Mouse (Mus musculus): ENCODE data around the gene Mrpl39. TPM values are rescaled to one million over a fixed set of nuclear protein-coding genes. Genes with fewer than 3 reads are reported as not detected.

Gene Mrpl39
- total RNA-seq (2014; fragmentation: Nextera tagmentation) (49.4 and 52.8 TPM in 2 replicates), total RNA-seq (2017) (57.3 and 62.0 TPM in 2 replicates), polyA plus RNA-seq (2012) (166 and 169 TPM in 2 replicates)

DNA sequence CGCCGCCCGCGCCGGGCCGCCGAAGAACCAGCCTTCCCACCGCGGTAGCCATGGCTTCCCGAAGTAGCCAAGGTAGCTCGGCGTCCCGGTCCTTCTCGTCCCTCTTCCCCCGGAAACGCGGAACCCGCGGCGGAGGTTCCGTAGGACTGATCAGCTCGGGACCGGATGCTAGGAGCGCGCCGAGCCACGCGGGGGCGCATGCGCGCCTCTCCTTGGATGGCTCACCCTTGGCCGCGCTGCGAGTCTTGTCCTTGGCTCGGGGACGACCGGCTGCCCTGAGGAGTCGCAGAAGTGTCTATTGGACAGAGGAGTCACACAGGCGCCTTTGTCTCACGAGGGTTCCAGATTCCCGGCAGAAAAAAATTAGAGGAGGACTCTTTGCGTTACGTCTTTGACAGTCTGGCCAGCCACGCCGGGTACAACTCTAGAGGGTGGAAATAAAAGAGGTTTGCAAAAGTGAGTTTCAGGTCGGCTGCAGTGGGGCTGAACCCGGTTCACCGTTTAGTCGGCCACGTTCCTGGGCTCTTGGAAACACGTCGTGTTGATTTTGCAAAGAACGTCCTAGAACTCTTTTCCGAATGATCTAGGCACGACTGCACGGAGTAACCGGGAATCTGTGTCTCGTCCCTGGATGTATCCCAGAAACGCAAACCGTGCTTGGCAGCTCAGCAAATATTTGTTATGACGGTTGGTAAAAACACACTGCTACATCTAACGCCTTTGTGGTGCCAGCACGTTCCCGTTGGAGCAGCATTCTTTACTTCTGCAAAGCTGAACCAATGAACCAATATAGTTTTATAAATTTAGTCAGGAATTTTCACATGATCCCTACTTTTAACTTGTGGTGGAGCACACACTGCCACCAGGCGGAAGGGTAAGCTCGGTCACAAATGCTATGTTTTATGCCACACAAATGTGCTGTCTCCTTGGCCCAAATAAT is at the start of gene Mrpl39:
Mrpl39 (minus strand) TSS at position 577 of the 940 bp plus-strand sequence.
- DNase-seq (ENCODE audit: low spot score) (peak; percentile 94), ATAC-seq (ENCODE audit: extremely low read depth, insufficient number of reproducible peaks, low FRiP score, poor library complexity, severe bottlenecking) (peak; percentile 87)
- peaks cover 20% of the 10 kb centered on the region for H3K4me1 ChIP-seq (ENCODE audit: insufficient read depth, low read depth, low read length)
- H3K36me3 ChIP-seq (replicated peaks): peaks cover 26% of the 10 kb centered on the region
- H3K9me3 ChIP-seq (replicated peaks): no peaks in the 10 kb centered on the region
- peaks cover 6% of the 10 kb centered on the region; the same call in 1 of the 2 replicates for H3K27me3 ChIP-seq (ENCODE audit: insufficient read depth, low read length)
- TF ChIP-seq GATA1 (IDR thresholded peaks at IDR 0.05; ENCODE audit: borderline replicate concordance, low read length) (no peak), TAL1 (conservative IDR thresholded peaks at IDR 0.05; ENCODE audit: low read depth, low read length) (no peak), CTCF (IDR thresholded peaks at IDR 0.05; ENCODE audit: low read depth, low read length) (no peak), POLR2AphosphoS5 (IDR thresholded peaks at IDR 0.05; ENCODE audit: insufficient replicate concordance, low read depth, low read length) (no peak), GATA2 (IDR thresholded peaks at IDR 0.05; ENCODE audit: borderline replicate concordance, low read depth, low read length) (no peak)
- H3K4me3 ChIP-seq (ENCODE audit: low read depth, low read length): peak within 1 kb of the TSS; percentile 78

DNA sequence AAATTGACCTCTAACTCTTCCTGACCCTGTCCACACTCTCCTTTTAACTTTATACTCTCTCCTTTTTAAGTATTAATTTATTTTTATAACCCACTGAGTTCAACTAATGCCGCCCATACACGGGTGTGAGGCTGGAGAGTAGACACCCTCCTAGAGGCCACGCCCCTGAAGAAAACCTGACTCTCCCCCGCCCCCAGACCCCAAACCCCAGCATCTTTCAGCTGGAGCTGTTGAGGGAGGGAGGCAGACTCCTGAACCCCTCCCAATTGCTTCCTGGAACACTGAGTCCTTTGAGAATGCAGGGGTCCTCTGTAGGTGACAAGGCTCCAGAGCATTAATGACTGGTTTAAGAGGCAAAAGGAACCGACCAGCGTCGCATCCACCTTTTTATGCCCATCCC is 49.4 kb upstream of the Mrpl39 start:
- Histone ChIP-seq H3K4me1 (ENCODE audit: insufficient read depth, low read depth, low read length) (no peaks in the 10 kb centered on the region), H3K36me3 (replicated peaks) (no peaks in the 10 kb centered on the region), H3K27me3 (ENCODE audit: insufficient read depth, low read length) (no peaks in the 10 kb centered on the region), H3K9me3 (replicated peaks) (no peaks in the 10 kb centered on the region), H3K4me3 (ENCODE audit: low read depth, low read length) (no peak overlapping the region)
- ATAC-seq (ENCODE audit: extremely low read depth, insufficient number of reproducible peaks, low FRiP score, poor library complexity, severe bottlenecking): no peak
- DNase-seq (ENCODE audit: low spot score): no peak
- no peak for TF ChIP-seq CTCF (IDR thresholded peaks at IDR 0.05; ENCODE audit: low read depth, low read length)
- no peak for TF ChIP-seq GATA2 (IDR thresholded peaks at IDR 0.05; ENCODE audit: borderline replicate concordance, low read depth, low read length)
- no peak for TF ChIP-seq GATA1 (IDR thresholded peaks at IDR 0.05; ENCODE audit: borderline replicate concordance, low read length)
- TF ChIP-seq POLR2AphosphoS5 (IDR thresholded peaks at IDR 0.05; ENCODE audit: insufficient replicate concordance, low read depth, low read length): no peak
- no peak for TF ChIP-seq TAL1 (conservative IDR thresholded peaks at IDR 0.05; ENCODE audit: low read depth, low read length)

DNA sequence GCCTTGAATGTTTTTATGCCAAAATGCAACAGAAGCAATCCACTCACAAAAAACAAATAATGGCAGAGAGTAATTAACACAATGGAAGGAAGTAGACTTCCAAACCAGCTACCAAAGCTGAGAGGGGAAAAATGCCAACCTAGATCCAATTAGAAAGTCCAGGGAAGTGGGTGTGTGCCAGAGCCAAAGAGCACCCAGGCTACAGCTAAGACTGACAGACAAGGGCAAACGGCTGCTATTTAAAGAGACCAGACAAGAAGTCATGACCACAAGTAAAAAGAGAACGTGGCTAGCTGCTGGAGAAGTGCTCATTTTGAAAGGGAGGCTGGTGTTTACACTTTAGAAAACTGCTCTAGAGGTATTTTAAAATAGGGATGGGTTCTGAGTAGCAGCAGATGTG is 47.7 kb upstream of the Mrpl39 start:
- H3K4me3 ChIP-seq (ENCODE audit: low read depth, low read length): no peak overlapping the region
- ATAC-seq (ENCODE audit: extremely low read depth, insufficient number of reproducible peaks, low FRiP score, poor library complexity, severe bottlenecking): no peak
- no peaks in the 10 kb centered on the region for H3K9me3 ChIP-seq (replicated peaks)
- TF ChIP-seq TAL1 (conservative IDR thresholded peaks at IDR 0.05; ENCODE audit: low read depth, low read length): no peak
- no peak for TF ChIP-seq GATA2 (IDR thresholded peaks at IDR 0.05; ENCODE audit: borderline replicate concordance, low read depth, low read length)
- no peak for TF ChIP-seq CTCF (IDR thresholded peaks at IDR 0.05; ENCODE audit: low read depth, low read length)
- no peak for TF ChIP-seq POLR2AphosphoS5 (IDR thresholded peaks at IDR 0.05; ENCODE audit: insufficient replicate concordance, low read depth, low read length)
- TF ChIP-seq GATA1 (IDR thresholded peaks at IDR 0.05; ENCODE audit: borderline replicate concordance, low read length): no peak
- H3K36me3 ChIP-seq (replicated peaks): no peaks in the 10 kb centered on the region
- DNase-seq (ENCODE audit: low spot score): no peak
- H3K4me1 ChIP-seq (ENCODE audit: insufficient read depth, low read depth, low read length): no peaks in the 10 kb centered on the region
- H3K27me3 ChIP-seq (ENCODE audit: insufficient read depth, low read length): no peaks in the 10 kb centered on the region

DNA sequence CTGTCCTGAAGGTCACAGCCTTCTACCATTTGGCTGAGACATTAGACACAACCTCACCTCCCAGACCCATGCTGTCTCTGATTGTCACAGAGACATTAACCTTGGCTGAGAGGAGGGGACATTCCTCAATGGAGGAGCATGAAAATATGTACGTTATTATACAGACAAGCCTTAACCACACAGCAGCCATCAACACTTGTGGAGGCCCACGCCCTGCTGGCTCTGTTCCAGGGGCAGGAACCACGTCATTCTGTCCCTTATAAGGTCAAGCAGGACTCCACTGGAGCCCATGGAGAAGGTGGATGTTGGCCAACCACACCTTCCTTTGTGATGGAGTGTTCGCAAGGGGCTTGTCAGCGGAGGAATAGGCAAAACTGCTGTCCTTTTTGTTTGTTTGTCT is 44.2 kb upstream of the Mrpl39 start:
- TF ChIP-seq GATA2 (IDR thresholded peaks at IDR 0.05; ENCODE audit: borderline replicate concordance, low read depth, low read length) (no peak), GATA1 (IDR thresholded peaks at IDR 0.05; ENCODE audit: borderline replicate concordance, low read length) (no peak), CTCF (IDR thresholded peaks at IDR 0.05; ENCODE audit: low read depth, low read length) (no peak), TAL1 (conservative IDR thresholded peaks at IDR 0.05; ENCODE audit: low read depth, low read length) (no peak), POLR2AphosphoS5 (IDR thresholded peaks at IDR 0.05; ENCODE audit: insufficient replicate concordance, low read depth, low read length) (no peak)
- Histone ChIP-seq H3K4me3 (ENCODE audit: low read depth, low read length) (no peak overlapping the region), H3K27me3 (ENCODE audit: insufficient read depth, low read length) (no peaks in the 10 kb centered on the region), H3K9me3 (replicated peaks) (0 out of 2 replicates have a peak, but pooled peaks cover 3% of the 10 kb centered on the region), H3K4me1 (ENCODE audit: insufficient read depth, low read depth, low read length) (no peaks in the 10 kb centered on the region), H3K36me3 (replicated peaks) (no peaks in the 10 kb centered on the region)
- DNase-seq (ENCODE audit: low spot score) (no peak), ATAC-seq (ENCODE audit: extremely low read depth, insufficient number of reproducible peaks, low FRiP score, poor library complexity, severe bottlenecking) (no peak)

- Histone ChIP-seq H3K9me3 (replicated peaks) (peaks cover 8% of the 10 kb centered on the region), H3K4me3 (ENCODE audit: low read depth, low read length) (no peak overlapping the region), H3K4me1 (ENCODE audit: insufficient read depth, low read depth, low read length) (no peaks in the 10 kb centered on the region), H3K27me3 (ENCODE audit: insufficient read depth, low read length) (no peaks in the 10 kb centered on the region; the same call in 1 of the 2 replicates), H3K36me3 (replicated peaks) (no peaks in the 10 kb centered on the region)
- no peak for ATAC-seq (ENCODE audit: extremely low read depth, insufficient number of reproducible peaks, low FRiP score, poor library complexity, severe bottlenecking)
- TF ChIP-seq TAL1 (conservative IDR thresholded peaks at IDR 0.05; ENCODE audit: low read depth, low read length) (no peak), POLR2AphosphoS5 (IDR thresholded peaks at IDR 0.05; ENCODE audit: insufficient replicate concordance, low read depth, low read length) (no peak), GATA1 (IDR thresholded peaks at IDR 0.05; ENCODE audit: borderline replicate concordance, low read length) (no peak), CTCF (IDR thresholded peaks at IDR 0.05; ENCODE audit: low read depth, low read length) (no peak), GATA2 (IDR thresholded peaks at IDR 0.05; ENCODE audit: borderline replicate concordance, low read depth, low read length) (no peak)
- no peak for DNase-seq (ENCODE audit: low spot score)
Observed at GRCm38 (mm10) chr16:84778861-84779630, 43.5 kb upstream of the Mrpl39 start.

Measured in G1E (cell line).